In genomic region chrX:136732016-136732415, GRCm38 (mm10) we compare ENCODE assay signal across 24 mouse cellular contexts. TPM values are rescaled to one million over a fixed set of nuclear protein-coding genes. Genes with fewer than 3 reads are reported as not detected.
"Had no signal": no experiment of that assay in that cellular context is flagged by ENCODE, and none has a peak within 500 bp of the region (broad histone marks: within the 10 kb centered on the region; RNA-seq: fewer than 3 reads in every experiment).

No protein-coding gene starts in this region.

- H3K4me1 ChIP-seq: neural tube, embryonic 13.5 days; neural tube, embryonic 15.5 days; stomach, embryonic 15.5 days had no signal

- H3K9me3 ChIP-seq: neural tube, embryonic 13.5 days; neural tube, embryonic 15.5 days; stomach, embryonic 15.5 days had no signal

- DNase-seq: retina, postnatal 1 day; right cerebral cortex, adult 18-20 months; right cerebral cortex, postnatal 14 days; right cerebral cortex, postnatal 25 days; right cerebral cortex, postnatal 4 days; spleen, adult 18-20 months; thymus, adult 18-20 months; thymus, adult 2 months; thymus, postnatal 14 days; thymus, postnatal 25 days; thymus, postnatal 36 days; thymus, postnatal 4 days had no signal

- H3K4me2 ChIP-seq: neural tube, embryonic 13.5 days; neural tube, embryonic 15.5 days; stomach, embryonic 15.5 days had no signal

- H3K9ac ChIP-seq: neural tube, embryonic 13.5 days; neural tube, embryonic 15.5 days; stomach, embryonic 15.5 days had no signal

- H3K4me3 ChIP-seq: neural tube, embryonic 13.5 days; neural tube, embryonic 15.5 days; stomach, embryonic 15.5 days had no signal

- H3K27ac ChIP-seq: neural tube, embryonic 13.5 days; neural tube, embryonic 15.5 days; stomach, embryonic 15.5 days; stomach, postnatal 0 days had no signal

- H3K27me3 ChIP-seq: neural tube, embryonic 13.5 days; neural tube, embryonic 15.5 days; stomach, embryonic 15.5 days had no signal

- H3K36me3 ChIP-seq: neural tube, embryonic 15.5 days had no signal

RNA-seq across cellular contexts. Expression of gene Glra4, which starts 47.9 kb away (rescaled TPM):
- total RNA-seq: neutrophil, adult 5-6 weeks had no signal
- polyA plus RNA-seq: neural tube, embryonic 15.5 days; small intestine, adult 2 months; spleen, adult 2 months; stomach, embryonic 14.5 days; stomach, embryonic 16.5 days; stomach, postnatal 0 days; testis, adult 2 months; thymus, adult 2 months; thymus, postnatal 0 days; urinary bladder, adult 2 months had no signal
